Mouse (Mus musculus) gonadal fat pad, adult 2 months (tissue): Measurements from ENCODE around the gene Sostdc1. TPM values are rescaled to one million over a fixed set of nuclear protein-coding genes. Genes with fewer than 3 reads are reported as not detected.

Experiments used
- polyA plus RNA-seq: library from polyadenylated mRNA; depleted of rRNA; stranded (reverse); fragments of >200 nt; gene quantifications from 2 replicates; pipeline ENCODE4 v1.2.3, GENCODE M21; 2012; rRNA removed

The Sostdc1 gene
- polyA plus RNA-seq, 1 experiment, result 0.66 TPM

Other genes with a start within 250 kb of the Sostdc1 start
- 13.6 and 16.4 TPM in 2 replicates for gene Ankmy2, start 157.0 kb upstream of the Sostdc1 start, polyA plus RNA-seq
- gene Bzw2, start 156.1 kb upstream of the Sostdc1 start, polyA plus RNA-seq, result 12.5 and 13.0 TPM in 2 replicates
- gene Lrrc72, start 60.7 kb upstream of the Sostdc1 start, polyA plus RNA-seq, result 0.16 TPM in 1 of 2 replicates, not detected in the other
- gene Ispd, start 67.3 kb downstream of the Sostdc1 start, polyA plus RNA-seq, result 2.0 and 2.1 TPM in 2 replicates
- gene D630036H23Rik, start 68.0 kb downstream of the Sostdc1 start, polyA plus RNA-seq, result 2.7 and 5.0 TPM in 2 replicates